Mouse (Mus musculus) bone marrow macrophage, adult 2 months (primary cell): Measurements from ENCODE around the gene Ap3b1.

ENCODE experiments used
- CTCF ChIP-seq: IDR thresholded peaks from 2 replicates; pipeline ENCODE4 v1.5.1; 2012; ENCODE audit warnings: low read depth, mild to moderate bottlenecking, low read length, moderate library complexity
- POLR2A ChIP-seq: IDR thresholded peaks from 2 replicates; pipeline ENCODE4 v1.6.1; 2012; ENCODE audit warnings: mild to moderate bottlenecking, low read depth, low read length, borderline replicate concordance

GRCm38 (mm10) chr13:94447003-94447402, 88.2 kb downstream of the Ap3b1 start:
- TF ChIP-seq POLR2A: no peak
- TF ChIP-seq CTCF: no peak
